Mouse (Mus musculus): ENCODE data around the gene Ahnak.

DNA sequence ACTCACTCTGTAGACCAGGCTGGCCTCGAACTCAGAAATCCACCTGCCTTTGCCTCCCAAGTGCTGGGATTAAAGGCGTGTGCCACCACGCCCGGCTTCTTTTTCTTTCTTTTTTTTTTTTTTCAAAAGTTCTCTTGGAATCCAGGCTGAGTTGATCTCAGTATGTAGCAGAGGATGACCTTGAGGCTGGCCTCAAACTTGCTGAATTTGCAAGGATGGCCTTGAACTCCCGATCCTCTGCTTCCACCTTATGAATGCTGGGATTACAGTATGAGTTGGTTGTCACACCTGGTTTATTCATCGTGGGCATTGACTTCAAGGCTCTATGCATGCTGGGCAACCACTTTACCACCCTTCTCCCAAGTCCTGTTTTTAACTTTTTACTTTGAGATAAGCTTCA is 51.6 kb downstream of the Ahnak start:
- TF ChIP-seq MEF2A (IDR thresholded peaks at IDR 0.05; ENCODE audit: extremely low read depth, insufficient replicate concordance, low read depth, low read length, poor library complexity, severe bottlenecking) (no peak), POLR2A (IDR thresholded peaks at IDR 0.05; ENCODE audit: control insufficient read depth in 1 of 2, insufficient read depth in 1 of 2, low read depth in 1 of 2, low read length in 2 of 2, poor library complexity in 1 of 2) (no peak), EP300 (IDR thresholded peaks at IDR 0.05; ENCODE audit: low read depth in 1 of 2, low read length in 2 of 2) (no peak), CTCF (IDR thresholded peaks at IDR 0.05 in 2 of 3, conservative IDR thresholded peaks at IDR 0.05 in 1 of 3; ENCODE audit: control insufficient read depth in 1 of 3, insufficient read depth in 1 of 3, low read depth in 2 of 3, low read length in 3 of 3, poor library complexity in 1 of 3, severe bottlenecking in 1 of 3) (no peak), UBTF (IDR thresholded peaks at IDR 0.05; ENCODE audit: borderline replicate concordance, insufficient read depth, low read depth, low read length) (no peak), ZC3H11A (IDR thresholded peaks at IDR 0.05; ENCODE audit: low read depth, low read length) (no peak), KAT2A (conservative IDR thresholded peaks at IDR 0.05; ENCODE audit: low read depth, low read length) (no peak), MAX (IDR thresholded peaks at IDR 0.05; ENCODE audit: low read length) (no peak), ELF1 (IDR thresholded peaks at IDR 0.05; ENCODE audit: low read depth, low read length) (no peak), USF1 (IDR thresholded peaks at IDR 0.05; ENCODE audit: low read depth, low read length) (no peak), MYC (IDR thresholded peaks at IDR 0.05; ENCODE audit: low read depth, low read length) (no peak)

Data from MEL (cell line).